Mouse (Mus musculus) cerebellum, adult 9-11 months (tissue): ENCODE data around the gene Vmn2r23.
"Not testable (repeated sequence)": the region's sequence is repeated elsewhere in the genome, so short reads cannot be mapped to it uniquely, and the experiment has no call there.

Experiments used
- DNase-seq: peaks from one replicate; pipeline ENCODE4 v3.0.0; 2022

The Vmn2r23 gene

GRCm38 (mm10) chr6:123702370-123702769, at the start of gene Vmn2r23:
Vmn2r23 (plus strand) TSS chr6:123702670.
- DNase-seq: no peak

DNA sequence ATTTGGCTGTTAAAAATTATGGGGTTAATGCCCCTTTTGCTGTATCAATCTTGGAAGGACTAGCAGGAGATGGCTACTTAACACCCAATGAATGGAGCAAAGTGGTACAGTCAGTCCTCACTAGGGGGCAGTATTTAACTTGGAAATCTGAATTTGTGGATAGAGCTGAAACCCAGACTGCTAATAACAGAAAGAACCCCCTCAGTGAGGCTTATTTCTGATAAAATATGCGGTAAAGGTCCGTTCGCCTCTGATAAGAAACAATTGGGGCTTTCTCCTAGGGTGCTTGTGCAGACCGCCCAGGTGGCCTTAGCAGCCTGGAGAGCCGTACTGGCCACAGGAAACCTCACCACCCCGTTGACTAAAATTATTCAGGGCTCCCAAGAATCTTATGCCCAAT, 45.4 kb upstream of the Vmn2r23 start:
- no peak for DNase-seq

- not testable (repeated sequence) for DNase-seq
These were observed 5.8 kb upstream of the Vmn2r23 start for GRCm38 (mm10) chr6:123696639-123697038.

GRCm38 (mm10) chr6:123697213-123697612, 5.3 kb upstream of the Vmn2r23 start:
- no peak for DNase-seq

DNA sequence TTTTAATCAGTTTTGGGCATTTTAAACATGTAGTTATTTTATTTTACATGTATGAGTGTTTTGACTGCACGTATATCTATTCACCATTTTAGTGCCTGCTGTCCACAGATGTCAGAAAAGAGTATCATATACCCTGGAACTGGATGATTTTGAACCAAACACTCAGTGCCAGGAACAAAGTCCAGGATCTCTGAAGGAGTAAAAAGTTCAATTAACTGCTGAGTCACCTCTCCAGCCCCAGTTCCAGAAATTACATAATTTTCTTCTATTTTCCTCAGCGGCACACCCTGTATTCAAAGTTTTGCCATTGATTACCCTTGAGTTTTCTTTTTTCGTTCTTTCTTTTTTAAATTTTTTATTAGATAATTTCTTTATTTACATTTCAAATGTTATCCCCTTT, 67.6 kb downstream of the Vmn2r23 start:
- DNase-seq: no peak

DNA sequence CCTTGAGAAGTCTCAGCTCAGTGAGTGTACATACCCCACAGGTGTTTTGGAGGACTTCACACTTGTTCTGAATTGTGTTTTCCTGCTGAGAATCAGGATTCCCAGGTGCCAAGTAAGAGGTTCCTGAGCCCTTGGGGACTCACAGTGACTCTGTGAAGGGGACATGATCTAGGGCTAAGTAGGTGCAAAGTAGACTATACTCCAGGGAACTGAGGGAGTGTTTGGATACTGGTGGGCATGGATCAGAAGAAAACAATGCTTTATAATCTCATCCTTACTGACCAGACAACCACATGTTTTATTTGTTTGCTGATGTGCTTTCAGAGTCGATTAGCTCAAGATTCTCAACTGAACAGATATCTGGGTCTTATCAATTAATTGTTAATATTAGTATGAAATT, 76.1 kb downstream of the Vmn2r23 start, which contains the start of gene Vmn2r24:
TSS of gene Vmn2r24 (plus strand) at position 301 of the 400 bp plus-strand sequence.
- no peak for DNase-seq

DNA sequence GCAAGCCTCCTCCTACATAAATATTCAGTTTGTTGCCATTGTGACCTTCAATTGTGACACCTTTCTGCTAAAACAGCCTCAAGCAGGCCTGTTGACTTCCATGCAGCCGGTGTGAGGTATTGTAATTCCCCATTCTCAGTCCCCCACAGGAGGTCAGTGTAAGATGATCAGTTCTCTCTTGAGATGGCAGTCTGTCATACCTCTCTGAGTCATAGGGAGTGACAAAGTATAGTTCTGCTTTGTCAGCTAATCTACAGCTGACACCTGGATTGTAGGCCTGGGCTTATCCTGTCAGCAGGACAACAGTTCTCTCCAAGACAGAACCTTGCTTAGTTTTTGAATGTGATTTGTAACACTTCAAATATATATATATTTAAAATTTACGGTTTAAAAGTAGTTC, 82.4 kb downstream of the Vmn2r23 start:
- no peak for DNase-seq

- no peak for DNase-seq
These were observed 91.3 kb downstream of the Vmn2r23 start for GRCm38 (mm10) chr6:123793746-123794145.
